Mouse (Mus musculus): ENCODE results near the gene 2300009A05Rik.
A peak's percentile ranks its signal among the peaks of the same experiment; 100 is the strongest.

2300009A05Rik gene

GRCm38 (mm10) chr9:63398611-63399462 lies at the start of gene 2300009A05Rik:
Gene 2300009A05Rik, minus strand, starts transcription at chr9:63399246.
- peak; percentile 72 for DNase-seq (ENCODE audit: low read depth, low spot score)

DNA sequence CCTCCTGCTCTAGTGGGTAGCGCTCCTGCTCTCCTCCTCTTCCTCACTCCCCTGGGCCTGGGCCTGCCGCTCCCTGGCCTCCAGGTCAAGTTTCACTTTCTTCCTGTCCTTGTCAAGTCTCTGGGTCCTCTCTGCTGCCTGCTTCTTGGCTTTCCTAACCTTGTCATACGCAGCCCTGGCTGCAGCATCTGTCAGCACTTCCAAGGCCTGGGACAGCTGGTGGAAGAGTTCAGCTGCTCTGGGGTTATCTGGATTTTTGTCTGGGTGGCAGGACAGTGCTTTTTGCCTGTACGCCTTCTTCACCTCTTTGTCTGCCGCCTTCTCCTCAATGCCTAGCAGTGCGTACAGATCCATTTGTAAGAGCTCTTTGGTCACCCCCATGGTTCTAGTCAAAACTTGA lies 44.6 kb upstream of the 2300009A05Rik start:
- no peak for DNase-seq (ENCODE audit: low read depth, low spot score)

DNA sequence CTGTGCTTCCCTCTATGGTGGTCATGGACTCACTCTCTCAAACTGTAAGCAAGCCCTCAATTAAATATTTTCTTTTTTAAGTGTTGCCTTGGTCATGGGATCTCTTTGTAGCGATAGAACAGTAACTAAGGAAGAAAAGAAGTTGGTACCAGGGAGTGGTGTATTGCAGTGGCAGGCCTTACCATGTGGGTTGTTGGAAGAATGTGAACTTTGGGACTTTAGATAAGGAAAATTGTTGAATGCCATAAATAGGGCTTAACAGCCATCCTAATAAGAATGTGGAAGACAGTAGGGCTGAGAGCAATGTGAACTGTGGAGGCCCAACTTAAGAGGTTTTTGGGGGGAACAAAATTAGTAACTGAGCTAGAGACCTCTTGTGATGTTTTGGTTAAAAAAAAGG lies 31.6 kb upstream of the 2300009A05Rik start:
- DNase-seq (ENCODE audit: low read depth, low spot score): no peak

DNA sequence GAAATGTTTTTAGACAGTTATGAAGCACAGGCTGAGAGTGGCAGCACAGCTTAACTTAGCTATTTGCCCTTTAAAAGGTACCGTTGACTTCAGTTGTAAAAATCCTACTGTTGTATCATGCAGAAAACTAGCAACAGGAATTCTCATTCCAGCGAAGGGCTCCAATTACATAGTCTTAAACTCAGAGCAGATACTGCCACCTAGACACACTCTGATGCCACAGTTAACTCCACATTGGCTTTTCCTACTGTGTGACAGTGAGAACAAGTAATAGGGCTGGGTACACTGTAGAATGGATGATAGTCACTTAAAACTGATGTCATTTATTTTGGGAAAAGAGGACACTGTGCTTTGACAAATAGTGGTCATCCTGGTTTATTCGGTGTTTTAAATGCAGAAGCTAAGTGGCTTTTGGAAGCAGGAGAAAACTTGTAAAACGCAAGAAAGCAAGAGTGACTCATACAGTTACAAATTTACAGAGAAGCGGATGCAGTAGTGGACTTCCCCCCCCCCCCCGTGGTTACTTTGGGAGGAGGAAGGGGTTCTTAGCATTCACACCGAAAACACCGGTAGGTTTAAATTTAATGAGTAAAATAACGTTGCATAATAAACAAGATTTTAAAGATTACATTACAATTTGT lies 22.2 kb upstream of the 2300009A05Rik start:
- no peak for DNase-seq (ENCODE audit: low read depth, low spot score)

DNA sequence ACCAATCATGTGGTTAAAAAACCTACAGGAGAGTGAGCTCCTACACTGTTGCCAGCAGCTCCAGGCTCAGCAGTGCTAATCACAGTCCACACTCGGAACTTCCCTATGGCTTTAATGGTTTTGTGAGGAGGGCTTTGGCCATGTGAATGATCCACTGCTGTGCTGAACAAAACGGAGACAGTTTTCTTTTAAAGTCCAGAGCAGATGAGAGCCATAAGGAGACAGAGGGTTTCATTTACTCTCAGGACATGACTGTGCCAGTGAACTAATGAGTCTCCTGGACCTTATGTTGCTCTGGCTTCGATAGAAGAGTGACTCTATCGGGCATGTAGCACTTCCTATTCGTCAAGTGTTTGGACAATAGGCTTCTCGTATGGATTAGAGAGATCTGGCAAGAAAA lies 21.4 kb upstream of the 2300009A05Rik start:
- DNase-seq (ENCODE audit: low read depth, low spot score): no peak

DNA sequence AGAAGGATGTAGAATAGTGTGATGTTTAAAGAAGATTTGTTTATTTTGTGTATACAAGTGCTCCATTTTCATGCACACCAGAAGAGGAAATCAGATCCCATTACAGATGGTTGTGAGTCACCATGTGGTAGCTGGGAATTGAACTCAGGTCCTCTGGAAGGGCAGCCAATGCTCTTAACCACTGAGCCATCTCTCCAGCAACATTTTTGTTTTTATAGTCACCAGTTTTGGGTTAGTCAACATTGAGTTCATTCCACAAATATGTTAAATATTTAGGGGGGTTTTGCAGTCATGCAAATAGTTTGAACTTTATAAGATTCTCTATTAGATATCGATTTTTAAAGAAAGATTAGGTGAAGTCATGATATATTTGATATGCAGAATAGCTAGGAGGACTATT lies 1.1 kb upstream of the 2300009A05Rik start:
- DNase-seq (ENCODE audit: low read depth, low spot score): no peak

DNA sequence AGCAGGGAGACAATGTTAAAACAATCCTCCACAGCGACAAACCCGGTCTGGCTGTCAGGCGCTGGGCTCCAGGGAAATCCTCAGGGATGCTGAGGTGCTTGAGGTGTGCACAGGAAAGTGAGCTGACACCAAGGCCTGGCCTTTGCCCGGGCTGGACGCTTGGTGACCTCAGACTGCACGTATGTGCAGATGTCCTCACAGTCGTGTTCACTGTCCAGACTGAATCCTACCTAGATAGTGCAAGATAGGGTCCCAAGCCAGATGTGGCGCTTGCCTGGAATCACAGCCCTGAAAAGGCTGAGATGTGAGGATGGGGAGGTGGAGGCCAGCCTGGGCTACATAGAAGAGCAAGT lies 393 bp upstream of the 2300009A05Rik start:
- DNase-seq (ENCODE audit: low read depth, low spot score): no peak

GRCm38 (mm10) chr9:63395612-63396011 lies 3.4 kb downstream of the 2300009A05Rik start:
- no peak for DNase-seq (ENCODE audit: low read depth, low spot score)

- no peak for DNase-seq (ENCODE audit: low read depth, low spot score)
Observed at GRCm38 (mm10) chr9:63391307-63391706, 7.7 kb downstream of the 2300009A05Rik start.

DNA sequence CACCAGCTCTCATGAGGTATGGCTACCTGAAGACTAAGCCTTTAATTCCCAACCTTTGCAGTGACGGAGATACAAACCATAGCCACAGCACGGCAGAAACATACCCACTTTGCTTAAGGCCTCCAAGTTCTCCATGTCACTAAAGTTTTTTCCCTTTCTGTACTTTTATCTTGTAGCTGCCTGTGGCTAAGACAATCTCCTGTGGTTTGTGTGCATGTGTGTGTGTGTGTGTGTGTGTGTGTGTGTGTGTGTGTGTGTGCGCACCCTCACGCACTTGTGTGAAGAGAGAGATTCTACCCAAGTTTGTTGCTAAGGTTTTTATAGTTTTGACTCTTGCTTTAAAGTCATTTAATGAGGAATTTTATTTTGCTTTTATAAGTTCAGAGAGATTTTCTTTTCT lies 16.3 kb downstream of the 2300009A05Rik start:
- DNase-seq (ENCODE audit: low read depth, low spot score): no peak

- DNase-seq (ENCODE audit: low read depth, low spot score): no peak
Observed at GRCm38 (mm10) chr9:63380326-63380725, 18.7 kb downstream of the 2300009A05Rik start.

DNA sequence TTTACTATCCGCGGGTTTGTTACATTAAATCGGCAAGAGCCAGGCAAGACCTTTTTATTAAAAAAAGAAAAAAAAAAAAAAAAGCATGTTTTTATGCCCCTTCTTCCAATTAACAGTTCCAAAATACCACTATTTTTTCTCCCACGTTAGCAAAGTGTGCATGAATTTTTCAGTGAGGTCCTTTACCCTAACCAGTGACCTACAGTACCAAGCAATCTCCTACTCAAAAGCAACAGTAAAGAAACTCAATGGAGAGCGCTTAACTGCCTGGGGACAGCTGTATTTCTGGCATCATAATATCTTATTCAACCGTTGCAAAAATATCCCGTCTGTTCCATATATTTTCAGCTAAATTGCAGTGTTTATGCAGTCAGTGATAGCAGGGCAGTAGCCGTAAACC lies 20.9 kb downstream of the 2300009A05Rik start:
- no peak for DNase-seq (ENCODE audit: low read depth, low spot score)

DNA sequence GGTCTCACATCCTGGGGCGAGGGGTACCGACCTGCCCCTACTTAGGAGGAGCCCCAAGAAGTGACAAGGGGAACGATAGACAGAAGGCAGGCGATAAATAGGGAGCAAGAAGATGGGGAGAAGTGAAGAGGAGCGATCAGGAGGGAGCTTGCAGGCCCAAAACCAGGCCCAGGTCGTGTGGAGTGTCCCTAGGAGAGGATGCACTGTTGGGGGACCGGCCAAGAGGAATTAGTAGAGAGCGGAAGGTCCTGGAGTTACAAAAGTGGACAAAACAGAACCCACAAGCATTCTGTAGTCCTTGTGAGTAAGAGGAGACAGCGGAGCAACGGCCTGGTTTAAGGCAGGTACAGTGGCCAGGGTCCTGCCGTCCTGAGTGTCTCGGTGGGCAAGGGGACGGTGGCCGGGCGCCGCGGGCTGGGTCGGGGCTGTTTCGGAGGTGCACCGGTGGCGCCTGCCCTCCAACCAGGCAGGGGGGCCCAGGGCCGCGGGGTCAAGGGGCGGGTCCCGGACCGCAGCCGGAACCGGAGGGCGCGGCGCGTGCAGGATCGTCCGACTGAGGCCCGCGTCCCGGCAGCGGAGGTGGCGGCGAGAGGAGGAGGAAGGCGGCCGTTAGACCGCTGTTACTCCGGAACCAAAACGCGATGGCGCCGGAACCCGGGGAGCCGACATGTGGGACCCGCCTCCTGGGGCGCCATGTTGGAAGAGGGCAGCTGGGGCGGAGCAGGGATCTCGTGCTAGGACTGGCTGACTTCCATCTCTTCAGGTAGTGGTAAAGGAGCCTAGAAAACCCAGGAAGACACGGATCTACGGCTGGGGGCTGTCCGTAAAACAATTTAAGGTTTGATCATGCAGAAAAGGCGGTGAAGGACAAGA lies 21.5 kb downstream of the 2300009A05Rik start, which contains the start of gene Map2k5:
Gene Map2k5 (minus strand): TSS at position 633 of the 873 bp plus-strand sequence.
- DNase-seq (ENCODE audit: low read depth, low spot score): peak; percentile 80

DNA sequence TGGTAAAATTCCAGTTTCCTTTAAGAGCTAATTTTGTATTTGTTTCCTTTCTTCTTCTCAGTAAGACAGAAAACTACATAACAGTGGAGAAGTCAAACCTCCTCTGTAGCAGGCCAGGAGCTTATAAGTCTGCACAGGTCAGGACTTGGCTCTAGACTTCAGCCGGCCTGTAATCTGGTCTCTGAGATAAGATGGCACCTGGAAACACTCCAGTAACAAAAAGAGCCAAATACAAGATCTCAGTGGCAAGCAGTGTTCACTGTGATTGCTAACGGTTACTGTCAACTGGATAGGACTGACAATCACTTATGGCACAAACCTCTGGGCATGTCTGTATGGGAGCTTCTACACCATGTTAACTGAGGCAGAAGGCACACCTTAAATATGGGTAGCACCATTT lies 25.7 kb downstream of the 2300009A05Rik start:
- no peak for DNase-seq (ENCODE audit: low read depth, low spot score)

GRCm38 (mm10) chr9:63372541-63372940 lies 26.5 kb downstream of the 2300009A05Rik start:
- DNase-seq (ENCODE audit: low read depth, low spot score): no peak

- no peak for DNase-seq (ENCODE audit: low read depth, low spot score)
Observed at GRCm38 (mm10) chr9:63360410-63360809, 38.6 kb downstream of the 2300009A05Rik start.

DNA sequence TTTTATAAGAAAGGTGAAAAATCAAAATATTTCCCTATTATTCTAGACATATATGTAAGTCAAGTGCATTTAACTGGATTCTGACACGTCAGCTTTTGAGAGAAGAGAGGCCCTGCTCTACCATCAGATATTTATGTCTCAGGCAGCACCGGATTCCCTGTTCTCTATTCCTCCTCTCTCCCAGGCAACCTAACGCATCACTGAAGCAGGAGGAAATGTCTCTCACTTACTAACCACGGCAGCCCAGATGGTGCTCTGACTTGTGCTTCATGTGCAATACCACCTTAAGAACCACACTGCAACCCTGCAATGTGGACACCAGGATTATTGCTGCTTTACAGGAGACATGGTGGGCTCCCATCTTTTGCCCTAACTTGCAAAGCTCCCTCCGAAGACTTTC lies 40.0 kb downstream of the 2300009A05Rik start:
- no peak for DNase-seq (ENCODE audit: low read depth, low spot score)

DNA sequence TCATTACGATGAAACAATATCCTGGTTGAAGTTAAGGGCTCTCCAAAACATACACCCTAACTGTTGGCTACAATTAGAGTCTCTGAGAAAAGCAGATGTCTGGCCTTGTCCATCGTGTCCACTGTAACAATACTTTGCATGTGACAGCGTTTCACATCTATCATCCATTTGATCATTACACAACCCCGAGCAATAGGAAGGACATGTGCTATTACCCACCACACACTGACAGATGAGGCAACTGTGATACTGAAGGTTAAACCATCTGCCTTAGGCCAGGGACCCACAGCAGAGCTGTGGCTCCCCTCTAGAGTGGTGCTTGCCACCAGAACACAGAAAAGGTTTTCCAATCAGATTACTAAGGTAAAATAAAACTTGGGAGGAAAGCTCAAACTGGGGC lies 42.3 kb downstream of the 2300009A05Rik start:
- DNase-seq (ENCODE audit: low read depth, low spot score): no peak

GRCm38 (mm10) chr9:63356278-63356677 lies 42.8 kb downstream of the 2300009A05Rik start:
- no peak for DNase-seq (ENCODE audit: low read depth, low spot score)

DNA sequence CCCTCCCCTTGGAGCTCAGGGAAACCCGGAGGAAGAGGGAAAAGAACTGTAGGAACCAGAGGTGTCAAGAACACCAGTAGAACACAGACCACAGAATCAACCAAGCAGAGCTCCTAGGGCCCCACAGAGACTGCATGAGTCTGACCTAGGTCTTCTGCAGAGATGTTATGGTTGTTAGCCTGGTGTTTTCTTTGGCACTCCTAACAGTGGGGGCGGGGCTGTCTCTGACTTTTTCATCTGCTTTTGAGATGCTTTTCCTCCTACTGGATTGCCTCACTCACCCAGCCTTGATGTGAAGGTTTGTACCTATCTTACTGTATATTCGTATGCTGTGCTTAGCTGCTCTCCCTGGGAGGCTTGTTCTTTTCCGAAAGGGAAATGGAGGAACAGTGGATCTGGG lies 44.9 kb downstream of the 2300009A05Rik start:
- no peak for DNase-seq (ENCODE audit: low read depth, low spot score)

- DNase-seq (ENCODE audit: low read depth, low spot score): no peak
Observed at GRCm38 (mm10) chr9:63350030-63350429, 49.0 kb downstream of the 2300009A05Rik start.

DNA sequence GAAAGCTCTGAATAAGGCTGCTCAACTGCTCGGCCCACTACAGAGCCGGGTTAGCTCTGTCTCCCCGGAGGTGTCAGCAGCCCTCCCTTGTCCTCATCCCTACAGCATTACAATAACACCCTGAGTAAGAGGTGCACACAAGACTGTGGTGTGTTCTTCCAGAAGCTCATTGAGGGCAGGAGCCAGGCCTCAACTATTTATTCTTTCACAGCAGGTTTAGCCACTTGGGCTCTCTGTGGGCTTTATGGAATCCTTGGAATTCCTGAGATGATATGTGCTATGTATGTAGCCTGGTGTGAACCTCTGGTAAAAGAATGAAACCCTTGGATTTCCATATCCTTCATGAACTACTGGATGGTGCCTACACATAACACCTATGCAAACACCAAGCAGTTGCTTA lies 49.8 kb downstream of the 2300009A05Rik start:
- no peak for DNase-seq (ENCODE audit: low read depth, low spot score)

Data from brain, embryonic 18.5 days (tissue).